Mouse (Mus musculus) kidney, embryonic 16.5 days (tissue): ENCODE results near the gene Tecpr2. TPM values are rescaled to one million over a fixed set of nuclear protein-coding genes. Genes with fewer than 3 reads are reported as not detected.

Experiments
- ATAC-seq: fragments of 200-750 bp; cut with Nextera tagmentation; 2 replicates; pipeline ENCODE4 v1.8.0; 2017; ENCODE audit warnings: moderate TSS enrichment; ENCODE audit not compliant: low FRiP score, low TSS enrichment
- H3K27ac ChIP-seq: fragments of 300-500 bp; sonication (generic); 2 replicates; pipeline ENCODE4 v1.5.1; 2014; ENCODE audit warnings: low read length
- H3K27me3 ChIP-seq: fragments of 300-500 bp; sonication (generic); 2 replicates; pipeline ENCODE4 v1.6.1; 2014; ENCODE audit warnings: low read length, control low read depth, mixed read lengths; ENCODE audit not compliant: insufficient read depth
- H3K36me3 ChIP-seq: fragments of 300-500 bp; sonication (generic); 2 replicates; pipeline ENCODE4 v1.6.1; 2014; ENCODE audit warnings: low read length, control low read depth, mixed read lengths; ENCODE audit not compliant: insufficient read depth
- H3K4me1 ChIP-seq: fragments of 300-500 bp; sonication (generic); 2 replicates; pipeline ENCODE4 v1.6.1; 2014; ENCODE audit warnings: low read length, control low read depth, mixed read lengths; ENCODE audit not compliant: insufficient read depth
- H3K4me2 ChIP-seq: fragments of 300-500 bp; sonication (generic); replicated peaks from 2 replicates; pipeline ENCODE4 v1.6.1; 2014; ENCODE audit warnings: low read depth, low read length
- H3K4me3 ChIP-seq: fragments of 300-500 bp; sonication (generic); 2 replicates; pipeline ENCODE4 v1.5.1; 2014; ENCODE audit warnings: mild to moderate bottlenecking, low read length
- H3K9ac ChIP-seq: fragments of 300-500 bp; sonication (generic); replicated peaks from 2 replicates; pipeline ENCODE4 v1.6.1; 2014; ENCODE audit warnings: low read length
- H3K9me3 ChIP-seq: fragments of 300-500 bp; sonication (generic); 2 replicates; pipeline ENCODE4 v1.6.1; 2016; ENCODE audit warnings: low read length, control low read depth
- WGBS: fragments of 180-500 bp; shearing (Covaris S2); extraction: QIAGEN DNeasy Blood & Tissue Kit; methylation state at CpG from one replicate; pipeline ENCODE4 v1.1.7; 2014; 5-methylcytosine and 5-hydroxymethylcytosine counted together
- polyA plus RNA-seq: library from polyadenylated mRNA; unstranded; fragments of >200 nt; fragmentation: Nextera tagmentation; extraction: Ambion mirVana; gene quantifications from 2 replicates; pipeline ENCODE4 v1.2.1, GENCODE M21; 2015

The Tecpr2 gene
- polyA plus RNA-seq, 1 experiment from 2014 or later, result 3.6 TPM

GRCm38 (mm10) chr12:110891887-110892286, 2.8 kb downstream of the Tecpr2 start:
- Histone ChIP-seq H3K4me3 (no peak overlapping the region), H3K9ac (no peak overlapping the region), H3K36me3 (no peaks in the 10 kb centered on the region), H3K9me3 (no peaks in the 10 kb centered on the region), H3K4me1 (peaks cover 15% of the 10 kb centered on the region), H3K27ac (no peak overlapping the region), H3K27me3 (no peaks in the 10 kb centered on the region), H3K4me2 (no peak overlapping the region)
- ATAC-seq, result no peak
- 100% methylated on average over 1 of the region's 1 CpGs for WGBS

- WGBS, result 87% methylated on average over 4 of the region's 4 CpGs
- H3K4me3 ChIP-seq, result no peak overlapping the region
- no peak for ATAC-seq
- H3K4me1 ChIP-seq, result no peaks in the 10 kb centered on the region
- H3K27ac ChIP-seq, result no peak overlapping the region
- H3K9me3 ChIP-seq, result no peaks in the 10 kb centered on the region
- H3K9ac ChIP-seq, result no peak overlapping the region
- no peaks in the 10 kb centered on the region for H3K36me3 ChIP-seq
- no peak overlapping the region for H3K4me2 ChIP-seq
- H3K27me3 ChIP-seq, result no peaks in the 10 kb centered on the region
Observed at GRCm38 (mm10) chr12:110902106-110902505, 13.0 kb downstream of the Tecpr2 start.

GRCm38 (mm10) chr12:110903536-110903935, 14.5 kb downstream of the Tecpr2 start:
- H3K4me2 ChIP-seq, result no peak overlapping the region
- WGBS, result 92% methylated on average over 2 of the region's 2 CpGs
- no peak overlapping the region for H3K9ac ChIP-seq
- H3K27me3 ChIP-seq, result no peaks in the 10 kb centered on the region
- no peaks in the 10 kb centered on the region for H3K9me3 ChIP-seq
- no peak overlapping the region for H3K4me3 ChIP-seq
- no peak for ATAC-seq
- no peak overlapping the region for H3K27ac ChIP-seq
- no peaks in the 10 kb centered on the region for H3K4me1 ChIP-seq
- H3K36me3 ChIP-seq, result no peaks in the 10 kb centered on the region

- Histone ChIP-seq H3K27ac (no peak overlapping the region), H3K27me3 (no peaks in the 10 kb centered on the region), H3K36me3 (no peaks in the 10 kb centered on the region), H3K9me3 (no peaks in the 10 kb centered on the region), H3K4me1 (no peaks in the 10 kb centered on the region), H3K4me2 (no peak overlapping the region), H3K4me3 (no peak overlapping the region), H3K9ac (no peak overlapping the region)
- ATAC-seq, result no peak
- 58% methylated on average over 3 of the region's 3 CpGs for WGBS
Observed at GRCm38 (mm10) chr12:110907845-110908244, 18.8 kb downstream of the Tecpr2 start.

- 96% methylated on average over 2 of the region's 2 CpGs for WGBS
- Histone ChIP-seq H3K9ac (no peak overlapping the region), H3K4me3 (no peak overlapping the region), H3K36me3 (no peaks in the 10 kb centered on the region), H3K27me3 (no peaks in the 10 kb centered on the region), H3K9me3 (no peaks in the 10 kb centered on the region), H3K4me1 (no peaks in the 10 kb centered on the region), H3K27ac (no peak overlapping the region), H3K4me2 (no peak overlapping the region)
- no peak for ATAC-seq
Observed at GRCm38 (mm10) chr12:110909962-110910361, 20.9 kb downstream of the Tecpr2 start.

GRCm38 (mm10) chr12:110915761-110916160, 26.7 kb downstream of the Tecpr2 start:
- Histone ChIP-seq H3K9me3 (no peaks in the 10 kb centered on the region), H3K4me3 (no peak overlapping the region), H3K27ac (no peak overlapping the region), H3K27me3 (no peaks in the 10 kb centered on the region), H3K4me1 (no peaks in the 10 kb centered on the region), H3K36me3 (peaks cover 20% of the 10 kb centered on the region; the same call in 1 of the 2 replicates), H3K9ac (no peak overlapping the region), H3K4me2 (no peak overlapping the region)
- 82% methylated on average over 9 of the region's 9 CpGs for WGBS
- no peak for ATAC-seq

GRCm38 (mm10) chr12:110920254-110920653, 31.2 kb downstream of the Tecpr2 start:
- WGBS, result 83% methylated on average over 4 of the region's 4 CpGs
- peaks cover 20% of the 10 kb centered on the region; the same call in 1 of the 2 replicates for H3K36me3 ChIP-seq
- no peak overlapping the region for H3K4me3 ChIP-seq
- H3K9ac ChIP-seq, result no peak overlapping the region
- ATAC-seq, result no peak
- H3K4me1 ChIP-seq, result no peaks in the 10 kb centered on the region
- H3K27me3 ChIP-seq, result no peaks in the 10 kb centered on the region
- H3K27ac ChIP-seq, result no peak overlapping the region
- no peaks in the 10 kb centered on the region for H3K9me3 ChIP-seq
- no peak overlapping the region for H3K4me2 ChIP-seq

- H3K9ac ChIP-seq, result no peak overlapping the region
- H3K4me3 ChIP-seq, result no peak overlapping the region
- H3K27ac ChIP-seq, result no peak overlapping the region
- no peaks in the 10 kb centered on the region for H3K9me3 ChIP-seq
- no peak overlapping the region for H3K4me2 ChIP-seq
- H3K4me1 ChIP-seq, result no peaks in the 10 kb centered on the region
- 78% methylated on average over 5 of the region's 5 CpGs for WGBS
- peaks cover 15% of the 10 kb centered on the region; the same call in 1 of the 2 replicates for H3K36me3 ChIP-seq
- no peaks in the 10 kb centered on the region for H3K27me3 ChIP-seq
- no peak for ATAC-seq
Observed at GRCm38 (mm10) chr12:110921572-110921971, 32.5 kb downstream of the Tecpr2 start.

- Histone ChIP-seq H3K9ac (no peak overlapping the region), H3K4me1 (no peaks in the 10 kb centered on the region), H3K27me3 (no peaks in the 10 kb centered on the region), H3K9me3 (no peaks in the 10 kb centered on the region), H3K4me2 (no peak overlapping the region), H3K27ac (no peak overlapping the region), H3K4me3 (no peak overlapping the region), H3K36me3 (peaks cover 17% of the 10 kb centered on the region; the same call in 1 of the 2 replicates)
- peak; percentile 58 for ATAC-seq
- WGBS, result 64% methylated on average over 5 of the region's 5 CpGs
Observed at GRCm38 (mm10) chr12:110932820-110933219, 43.8 kb downstream of the Tecpr2 start.

- no peaks in the 10 kb centered on the region for H3K27me3 ChIP-seq
- H3K4me1 ChIP-seq, result no peaks in the 10 kb centered on the region
- ATAC-seq, result peak; percentile 93
- H3K36me3 ChIP-seq, result peaks cover 25% of the 10 kb centered on the region
- no peaks in the 10 kb centered on the region for H3K9me3 ChIP-seq
- H3K4me3 ChIP-seq, result no peak overlapping the region
- no peak overlapping the region for H3K4me2 ChIP-seq
- H3K9ac ChIP-seq, result no peak overlapping the region
- H3K27ac ChIP-seq, result no peak overlapping the region
- 67% methylated on average over 9 of the region's 9 CpGs for WGBS
Observed at GRCm38 (mm10) chr12:110935983-110936620, 47.0 kb downstream of the Tecpr2 start.
